Mouse (Mus musculus): ENCODE results near the gene Glt8d2. TPM values are rescaled to one million over a fixed set of nuclear protein-coding genes. Genes with fewer than 3 reads are reported as not detected.

Glt8d2 gene
- polyA plus RNA-seq, 1 experiment from 2014 or later = 4.2 TPM

Other genes with a start within 250 kb of the Glt8d2 start
- gene Gm1553, start 198.0 kb downstream of the Glt8d2 start, polyA plus RNA-seq (2016; fragmentation: Nextera tagmentation; extraction: Ambion mirVana) = not detected in 2 replicates
- gene 1190007I07Rik, start 67.4 kb downstream of the Glt8d2 start, polyA plus RNA-seq (2016; fragmentation: Nextera tagmentation; extraction: Ambion mirVana) = 29.3 and 31.2 TPM in 2 replicates
- gene Tdg, start 60.8 kb downstream of the Glt8d2 start, polyA plus RNA-seq (2016; fragmentation: Nextera tagmentation; extraction: Ambion mirVana) = 263 and 283 TPM in 2 replicates
- 47.1 and 47.2 TPM in 2 replicates for gene Hcfc2, start 5.5 kb upstream of the Glt8d2 start, polyA plus RNA-seq (2016; fragmentation: Nextera tagmentation; extraction: Ambion mirVana)
- gene Nfyb, start 73.5 kb upstream of the Glt8d2 start, polyA plus RNA-seq (2016; fragmentation: Nextera tagmentation; extraction: Ambion mirVana) = 55.6 and 56.8 TPM in 2 replicates
- gene Txnrd1, start 143.3 kb upstream of the Glt8d2 start, polyA plus RNA-seq (2016; fragmentation: Nextera tagmentation; extraction: Ambion mirVana) = 154 and 166 TPM in 2 replicates
- gene Eid3, start 176.0 kb upstream of the Glt8d2 start, polyA plus RNA-seq (2016; fragmentation: Nextera tagmentation; extraction: Ambion mirVana) = 0.39 and 0.46 TPM in 2 replicates

All from neural tube, embryonic 12.5 days (tissue).